Mouse (Mus musculus) frontal cortex, adult 2 months (tissue): Measurements from ENCODE around the gene Tsr2. TPM values are rescaled to one million over a fixed set of nuclear protein-coding genes. Genes with fewer than 3 reads are reported as not detected.

ENCODE experiments used
- DNase-seq, 2 experiments: peaks; one replicate each; pipeline ENCODE4 v3.0.0; 2022; ENCODE audit warnings: low spot score in 1 of 2; ENCODE audit errors: extremely low spot score in 1 of 2
- polyA plus RNA-seq: library from polyadenylated mRNA; depleted of rRNA; stranded (reverse); fragments of >200 nt; gene quantifications from 2 replicates; pipeline ENCODE4 v1.2.3, GENCODE M21; 2012; rRNA removed

The Tsr2 gene
- polyA plus RNA-seq: 59.3 and 66.9 TPM in 2 replicates

- peak; percentile 66 to 85 for DNase-seq
Measured at GRCm38 (mm10) chrX:151096171-151097058, at the start of gene Tsr2. Gene Tsr2 (minus strand): TSS chrX:151096543.

GRCm38 (mm10) chrX:151132785-151133184 lies 36.4 kb upstream of the Tsr2 start:
- peak in 1 of 2 experiments; percentile 1 for DNase-seq

GRCm38 (mm10) chrX:151130493-151130892 lies 34.1 kb upstream of the Tsr2 start:
- no peak for DNase-seq

GRCm38 (mm10) chrX:151123933-151124332 lies 27.6 kb upstream of the Tsr2 start:
- DNase-seq: no peak

- DNase-seq: peak in 1 of 2 experiments; percentile 13
Measured at GRCm38 (mm10) chrX:151117432-151117831, 21.1 kb upstream of the Tsr2 start.

- DNase-seq: peak in 1 of 2 experiments; percentile 23
Measured at GRCm38 (mm10) chrX:151116795-151117194, 20.5 kb upstream of the Tsr2 start.

GRCm38 (mm10) chrX:151107301-151108067 lies 11.1 kb upstream of the Tsr2 start:
- no peak for DNase-seq

GRCm38 (mm10) chrX:151087418-151087817 lies 8.9 kb downstream of the Tsr2 start:
- peak; percentile 19 to 54 for DNase-seq

- DNase-seq: no peak
Measured at GRCm38 (mm10) chrX:151085599-151085998, 10.7 kb downstream of the Tsr2 start.

GRCm38 (mm10) chrX:151076941-151077485 lies 19.3 kb downstream of the Tsr2 start:
- DNase-seq: no peak

GRCm38 (mm10) chrX:151076007-151076406 lies 20.3 kb downstream of the Tsr2 start:
- DNase-seq: no peak

- DNase-seq: peak in 1 of 2 experiments; percentile 41
Measured at GRCm38 (mm10) chrX:151067876-151068275, 28.5 kb downstream of the Tsr2 start.

- no peak for DNase-seq
Measured at GRCm38 (mm10) chrX:151066071-151066666, 30.2 kb downstream of the Tsr2 start.

- DNase-seq: no peak
Measured at GRCm38 (mm10) chrX:151061615-151062299, 34.6 kb downstream of the Tsr2 start.

- no peak for DNase-seq
Measured at GRCm38 (mm10) chrX:151059346-151059745, 37.0 kb downstream of the Tsr2 start.

GRCm38 (mm10) chrX:151055559-151055958 lies 40.8 kb downstream of the Tsr2 start:
- no peak for DNase-seq

- no peak for DNase-seq
Measured at GRCm38 (mm10) chrX:151054489-151054888, 41.9 kb downstream of the Tsr2 start.

GRCm38 (mm10) chrX:151050337-151050736 lies 46.0 kb downstream of the Tsr2 start:
- peak; percentile 38 to 78 for DNase-seq

- no peak for DNase-seq
Measured at GRCm38 (mm10) chrX:151049661-151050215, 46.6 kb downstream of the Tsr2 start.
